Mouse (Mus musculus): ENCODE results near the gene Gm17617. TPM values are rescaled to one million over a fixed set of nuclear protein-coding genes. Genes with fewer than 3 reads are reported as not detected.

Gene Gm17617
- not detected in 2 replicates for polyA plus RNA-seq (2015; fragmentation: Nextera tagmentation; extraction: Ambion mirVana)

DNA sequence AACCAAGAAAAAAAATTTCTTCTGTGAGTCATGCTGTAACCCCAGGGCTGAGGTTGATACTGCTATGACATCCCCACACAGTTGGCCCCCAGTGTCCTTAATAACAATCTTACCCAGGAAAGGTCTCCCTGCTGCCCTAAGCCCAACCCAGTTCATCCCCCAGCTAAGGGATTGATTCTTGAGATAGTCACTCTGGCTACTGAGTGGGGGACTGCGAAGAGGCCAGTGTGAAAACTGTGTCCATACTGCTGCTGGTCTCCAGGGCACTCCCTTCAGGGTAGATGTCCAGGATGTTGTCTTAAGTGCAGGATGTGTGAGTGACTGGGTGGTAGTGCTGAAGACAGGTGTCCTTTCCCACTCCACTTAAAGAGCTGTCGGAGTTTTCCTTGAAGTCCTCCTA is at the start of gene Gm17617:
Gene Gm17617, minus strand, starts transcription at position 101 of the 400 bp plus-strand sequence.
- WGBS = 100% methylated on average over 2 of the region's 2 CpGs
- no peak within 1 kb of the TSS for H3K27ac ChIP-seq (ENCODE audit: low read length)
- H3K4me2 ChIP-seq (ENCODE audit: low read length) = no peak within 1 kb of the TSS
- H3K9me3 ChIP-seq (ENCODE audit: control insufficient read depth, low read length) = no peaks in the 10 kb centered on the region
- H3K36me3 ChIP-seq (ENCODE audit: control insufficient read depth, insufficient read depth) = peaks cover 8% of the 10 kb centered on the region
- ATAC-seq = no peak
- H3K4me3 ChIP-seq (replicated peaks; ENCODE audit: low read length) = no peak within 1 kb of the TSS
- H3K4me1 ChIP-seq (replicated peaks; ENCODE audit: control insufficient read depth, insufficient read depth, low read length) = no peaks in the 10 kb centered on the region
- H3K9ac ChIP-seq (replicated peaks; ENCODE audit: low read depth, low read length) = no peak within 1 kb of the TSS
- no peaks in the 10 kb centered on the region for H3K27me3 ChIP-seq (replicated peaks; ENCODE audit: control insufficient read depth, insufficient read depth, low read length)

DNA sequence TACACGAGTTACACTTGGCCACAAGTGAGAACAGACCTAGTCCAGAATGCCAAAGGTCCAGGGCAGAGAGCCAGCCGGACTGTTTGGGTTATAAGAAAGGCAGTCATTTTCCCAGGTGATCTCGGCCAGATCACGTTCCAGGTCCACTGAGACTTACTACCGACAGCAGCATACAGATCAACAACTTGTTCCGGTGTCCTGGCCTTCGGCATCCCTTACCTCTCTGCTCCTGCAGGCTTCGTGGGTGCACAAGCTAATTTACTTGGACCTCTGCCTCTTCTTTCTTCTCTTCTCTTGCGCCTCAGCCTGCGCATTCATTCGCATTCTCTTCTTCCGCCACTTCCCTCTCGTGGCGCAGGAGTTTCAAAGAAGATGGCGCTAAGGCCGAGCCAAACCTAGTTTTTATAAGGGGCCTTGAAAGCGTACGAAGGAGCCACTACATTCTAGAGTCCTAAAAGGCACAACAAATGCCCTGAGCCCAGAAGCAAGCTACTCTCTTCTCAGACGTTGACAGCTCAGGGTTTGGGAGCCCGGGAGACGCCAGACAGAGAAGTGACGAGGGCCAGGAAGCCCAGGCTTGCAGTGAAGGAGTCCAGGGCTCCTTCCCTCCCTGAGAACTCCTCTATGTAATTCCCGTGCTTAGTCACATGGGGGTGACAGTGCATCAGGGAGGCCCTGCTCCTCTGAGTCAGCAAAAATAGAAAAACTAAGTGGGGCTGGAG is 49.0 kb upstream of the Gm17617 start:
- peak overlapping the region; percentile 33; the same call in 1 of the 2 replicates for H3K9ac ChIP-seq (replicated peaks; ENCODE audit: low read depth, low read length)
- WGBS = 2% methylated on average over 23 of the region's 23 CpGs

DNA sequence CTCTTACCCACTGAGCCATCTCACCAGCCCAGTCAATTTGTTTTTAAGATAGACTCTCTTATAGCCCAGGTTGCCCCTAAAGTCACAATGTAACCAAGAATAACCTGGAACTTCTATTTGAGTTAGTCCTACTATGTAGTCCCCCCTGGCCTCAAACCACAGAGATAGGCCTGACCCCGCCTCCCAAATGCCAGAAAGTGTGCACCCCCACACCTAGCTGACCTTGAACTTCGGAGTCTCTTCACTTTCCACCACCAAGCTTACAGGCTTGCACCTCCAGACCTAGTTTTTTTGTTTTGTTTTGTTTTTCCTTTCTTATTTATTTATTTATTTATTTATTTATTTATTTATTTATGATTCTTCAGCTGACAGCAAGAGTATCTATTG is 48.4 kb upstream of the Gm17617 start:
- Histone ChIP-seq H3K4me3 (replicated peaks; ENCODE audit: low read length) (peak overlapping the region; percentile 21), H3K36me3 (ENCODE audit: control insufficient read depth, insufficient read depth) (no peaks in the 10 kb centered on the region), H3K4me2 (ENCODE audit: low read length) (peak overlapping the region; percentile 45), H3K9me3 (ENCODE audit: control insufficient read depth, low read length) (no peaks in the 10 kb centered on the region), H3K27ac (ENCODE audit: low read length) (no peak overlapping the region; the same call in 1 of the 2 replicates), H3K27me3 (replicated peaks; ENCODE audit: control insufficient read depth, insufficient read depth, low read length) (no peaks in the 10 kb centered on the region), H3K4me1 (replicated peaks; ENCODE audit: control insufficient read depth, insufficient read depth, low read length) (peaks cover 7% of the 10 kb centered on the region; the same call in 1 of the 2 replicates), H3K9ac (replicated peaks; ENCODE audit: low read depth, low read length) (no peak overlapping the region)
- no peak for ATAC-seq
- WGBS = 73% methylated on average over 2 of the region's 2 CpGs

More for the DNA sequence above, 49.0 kb upstream of the Gm17617 start:
- Histone ChIP-seq H3K4me3 (replicated peaks; ENCODE audit: low read length) (peak overlapping the region; percentile 21), H3K4me1 (replicated peaks; ENCODE audit: control insufficient read depth, insufficient read depth, low read length) (peaks cover 7% of the 10 kb centered on the region; the same call in 1 of the 2 replicates), H3K9me3 (ENCODE audit: control insufficient read depth, low read length) (no peaks in the 10 kb centered on the region), H3K27me3 (replicated peaks; ENCODE audit: control insufficient read depth, insufficient read depth, low read length) (no peaks in the 10 kb centered on the region), H3K36me3 (ENCODE audit: control insufficient read depth, insufficient read depth) (no peaks in the 10 kb centered on the region), H3K4me2 (ENCODE audit: low read length) (peak overlapping the region; percentile 45), H3K27ac (ENCODE audit: low read length) (peak overlapping the region; percentile 68)
- peak; percentile 65 for ATAC-seq

DNA sequence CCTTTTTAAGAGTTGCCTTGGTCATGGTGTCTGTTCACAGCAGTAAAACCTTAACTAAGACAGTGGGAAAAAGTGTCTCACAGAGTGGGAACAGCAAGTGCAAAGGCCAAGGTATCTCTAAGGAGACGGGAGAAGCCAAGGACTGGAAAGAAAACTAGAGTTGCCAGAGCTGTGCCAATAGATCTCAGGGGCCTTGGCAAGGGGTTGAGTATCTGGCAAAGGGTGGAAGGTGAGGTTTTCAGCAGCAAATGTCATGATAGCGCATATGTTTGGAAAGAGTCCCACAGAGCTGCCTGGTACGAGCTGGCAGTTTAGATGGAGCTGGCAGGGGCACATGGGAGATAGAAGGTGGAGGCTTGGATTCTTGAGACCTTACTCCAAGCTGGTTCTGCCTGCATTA is 46.2 kb upstream of the Gm17617 start:
- H3K9me3 ChIP-seq (ENCODE audit: control insufficient read depth, low read length) = no peaks in the 10 kb centered on the region
- no peak overlapping the region for H3K27ac ChIP-seq (ENCODE audit: low read length)
- 64% methylated on average over 3 of the region's 3 CpGs for WGBS
- no peak overlapping the region for H3K9ac ChIP-seq (replicated peaks; ENCODE audit: low read depth, low read length)
- H3K4me2 ChIP-seq (ENCODE audit: low read length) = no peak overlapping the region
- peaks cover 7% of the 10 kb centered on the region; the same call in 1 of the 2 replicates for H3K4me1 ChIP-seq (replicated peaks; ENCODE audit: control insufficient read depth, insufficient read depth, low read length)
- no peak overlapping the region for H3K4me3 ChIP-seq (replicated peaks; ENCODE audit: low read length)
- no peaks in the 10 kb centered on the region for H3K36me3 ChIP-seq (ENCODE audit: control insufficient read depth, insufficient read depth)
- no peak for ATAC-seq
- no peaks in the 10 kb centered on the region for H3K27me3 ChIP-seq (replicated peaks; ENCODE audit: control insufficient read depth, insufficient read depth, low read length)

DNA sequence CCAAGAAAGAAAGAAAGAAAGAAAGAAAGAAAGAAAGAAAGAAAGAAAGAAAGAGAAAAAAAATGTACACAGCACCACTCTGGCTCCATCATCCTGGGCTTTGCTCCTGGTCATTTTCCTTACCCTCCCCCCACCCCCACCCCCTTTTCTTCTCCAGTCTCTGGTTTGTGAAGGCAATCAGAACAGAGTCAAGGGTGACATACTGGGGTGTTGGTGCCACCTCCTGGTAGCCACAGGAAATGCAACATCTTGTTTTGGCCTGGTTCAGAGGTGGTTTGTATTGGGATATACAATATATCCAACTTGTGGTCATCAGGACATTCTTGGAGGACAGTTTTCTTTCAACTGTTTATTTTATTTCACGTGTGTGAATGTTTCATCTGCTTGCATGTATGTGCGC is 45.2 kb upstream of the Gm17617 start:
- Histone ChIP-seq H3K9ac (replicated peaks; ENCODE audit: low read depth, low read length) (no peak overlapping the region), H3K27ac (ENCODE audit: low read length) (no peak overlapping the region; the same call in 1 of the 2 replicates), H3K36me3 (ENCODE audit: control insufficient read depth, insufficient read depth) (no peaks in the 10 kb centered on the region), H3K9me3 (ENCODE audit: control insufficient read depth, low read length) (no peaks in the 10 kb centered on the region), H3K4me1 (replicated peaks; ENCODE audit: control insufficient read depth, insufficient read depth, low read length) (peaks cover 7% of the 10 kb centered on the region; the same call in 1 of the 2 replicates), H3K27me3 (replicated peaks; ENCODE audit: control insufficient read depth, insufficient read depth, low read length) (no peaks in the 10 kb centered on the region), H3K4me3 (replicated peaks; ENCODE audit: low read length) (no peak overlapping the region), H3K4me2 (ENCODE audit: low read length) (no peak overlapping the region)
- 34% methylated on average over 2 of the region's 2 CpGs for WGBS
- peak; percentile 39; the same call in 1 of the 2 replicates for ATAC-seq

DNA sequence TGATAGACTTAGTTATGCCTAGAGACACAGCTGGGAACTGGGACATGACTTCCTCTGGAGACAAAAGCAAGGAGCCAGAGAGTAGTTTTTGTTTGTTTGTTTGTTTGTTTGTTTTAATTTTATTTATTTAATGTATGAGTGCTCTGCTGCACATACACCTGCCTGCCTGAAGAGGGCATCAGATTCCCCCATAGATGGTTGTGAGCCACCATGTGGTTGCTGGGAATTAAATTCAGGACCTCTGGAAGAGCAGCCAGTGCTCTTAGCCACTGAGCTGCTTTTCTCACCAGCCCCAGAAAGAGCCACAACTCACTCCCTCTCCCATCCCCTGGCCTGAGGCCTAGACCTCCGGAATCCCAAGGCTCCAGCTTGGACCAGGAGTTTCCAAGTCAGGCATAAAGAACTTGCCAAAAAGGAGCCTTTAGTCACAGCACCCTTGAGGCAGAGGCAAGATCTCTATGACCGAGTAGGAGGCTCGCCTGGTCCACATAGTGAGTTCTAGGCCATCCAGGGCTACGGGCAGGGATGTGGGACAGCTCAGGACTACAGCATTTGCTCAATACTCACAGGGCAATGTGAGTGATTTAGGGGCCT is 44.7 kb upstream of the Gm17617 start:
- no peak overlapping the region for H3K9ac ChIP-seq (replicated peaks; ENCODE audit: low read depth, low read length)
- 64% methylated on average over 4 of the region's 4 CpGs for WGBS

DNA sequence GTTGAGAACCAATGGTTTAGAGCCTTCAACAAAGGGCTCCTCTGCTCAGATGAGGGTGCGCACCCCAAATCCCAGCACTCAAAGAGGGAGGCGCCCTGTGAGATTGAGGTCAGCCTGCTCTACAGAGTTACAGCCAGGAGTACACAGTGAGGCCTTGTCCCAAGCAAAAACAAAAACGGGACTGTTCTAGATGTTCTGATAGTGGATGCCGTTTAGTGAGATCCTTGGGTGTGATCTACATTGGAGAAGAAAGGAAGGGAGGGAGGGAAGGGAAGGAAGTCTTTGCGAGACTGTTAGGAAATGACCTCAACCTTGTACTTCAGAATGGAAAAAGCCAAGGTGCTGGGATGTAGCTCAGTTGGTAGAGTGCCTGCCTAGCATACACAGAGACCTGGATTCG is 42.9 kb upstream of the Gm17617 start:
- H3K9me3 ChIP-seq (ENCODE audit: control insufficient read depth, low read length) = no peaks in the 10 kb centered on the region
- no peak overlapping the region for H3K27ac ChIP-seq (ENCODE audit: low read length)
- H3K4me2 ChIP-seq (ENCODE audit: low read length) = no peak overlapping the region
- no peak for ATAC-seq
- 92% methylated on average over 6 of the region's 6 CpGs for WGBS
- no peak overlapping the region for H3K9ac ChIP-seq (replicated peaks; ENCODE audit: low read depth, low read length)
- H3K4me1 ChIP-seq (replicated peaks; ENCODE audit: control insufficient read depth, insufficient read depth, low read length) = peaks cover 15% of the 10 kb centered on the region
- no peaks in the 10 kb centered on the region for H3K27me3 ChIP-seq (replicated peaks; ENCODE audit: control insufficient read depth, insufficient read depth, low read length)
- no peaks in the 10 kb centered on the region for H3K36me3 ChIP-seq (ENCODE audit: control insufficient read depth, insufficient read depth)
- no peak overlapping the region for H3K4me3 ChIP-seq (replicated peaks; ENCODE audit: low read length)

More for the DNA sequence above, 44.7 kb upstream of the Gm17617 start:
- H3K27me3 ChIP-seq (replicated peaks; ENCODE audit: control insufficient read depth, insufficient read depth, low read length) = no peaks in the 10 kb centered on the region
- ATAC-seq = peak; percentile 19; the same call in 1 of the 2 replicates
- H3K9me3 ChIP-seq (ENCODE audit: control insufficient read depth, low read length) = no peaks in the 10 kb centered on the region
- H3K27ac ChIP-seq (ENCODE audit: low read length) = peak overlapping the region; percentile 46; the same call in 1 of the 2 replicates
- H3K4me2 ChIP-seq (ENCODE audit: low read length) = no peak overlapping the region
- no peak overlapping the region for H3K4me3 ChIP-seq (replicated peaks; ENCODE audit: low read length)
- peaks cover 7% of the 10 kb centered on the region; the same call in 1 of the 2 replicates for H3K4me1 ChIP-seq (replicated peaks; ENCODE audit: control insufficient read depth, insufficient read depth, low read length)
- H3K36me3 ChIP-seq (ENCODE audit: control insufficient read depth, insufficient read depth) = no peaks in the 10 kb centered on the region

DNA sequence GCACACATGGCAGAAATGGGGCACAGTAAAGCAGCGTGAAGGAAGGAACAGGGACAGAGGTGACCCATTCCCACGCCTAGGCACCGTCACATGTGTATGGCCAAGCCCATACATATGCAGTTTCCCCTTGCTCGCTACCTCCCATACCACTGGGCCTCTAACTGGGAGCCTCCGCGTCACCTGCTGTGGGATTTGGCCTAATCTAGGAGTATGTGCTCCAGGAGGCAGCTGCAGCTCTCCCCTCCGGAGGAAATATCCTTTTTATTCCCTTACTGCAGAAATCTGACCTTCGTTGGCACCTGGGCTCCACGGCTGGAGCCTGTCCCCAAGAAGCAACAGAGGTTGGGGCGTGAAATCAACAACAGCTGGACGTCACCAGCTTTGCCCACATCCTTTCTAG is 41.0 kb upstream of the Gm17617 start:
- Histone ChIP-seq H3K36me3 (ENCODE audit: control insufficient read depth, insufficient read depth) (no peaks in the 10 kb centered on the region), H3K4me3 (replicated peaks; ENCODE audit: low read length) (no peak overlapping the region), H3K4me2 (ENCODE audit: low read length) (no peak overlapping the region), H3K9ac (replicated peaks; ENCODE audit: low read depth, low read length) (no peak overlapping the region), H3K9me3 (ENCODE audit: control insufficient read depth, low read length) (no peaks in the 10 kb centered on the region), H3K27ac (ENCODE audit: low read length) (no peak overlapping the region), H3K27me3 (replicated peaks; ENCODE audit: control insufficient read depth, insufficient read depth, low read length) (no peaks in the 10 kb centered on the region), H3K4me1 (replicated peaks; ENCODE audit: control insufficient read depth, insufficient read depth, low read length) (peaks cover 19% of the 10 kb centered on the region)
- ATAC-seq = no peak
- WGBS = 75% methylated on average over 11 of the region's 11 CpGs

DNA sequence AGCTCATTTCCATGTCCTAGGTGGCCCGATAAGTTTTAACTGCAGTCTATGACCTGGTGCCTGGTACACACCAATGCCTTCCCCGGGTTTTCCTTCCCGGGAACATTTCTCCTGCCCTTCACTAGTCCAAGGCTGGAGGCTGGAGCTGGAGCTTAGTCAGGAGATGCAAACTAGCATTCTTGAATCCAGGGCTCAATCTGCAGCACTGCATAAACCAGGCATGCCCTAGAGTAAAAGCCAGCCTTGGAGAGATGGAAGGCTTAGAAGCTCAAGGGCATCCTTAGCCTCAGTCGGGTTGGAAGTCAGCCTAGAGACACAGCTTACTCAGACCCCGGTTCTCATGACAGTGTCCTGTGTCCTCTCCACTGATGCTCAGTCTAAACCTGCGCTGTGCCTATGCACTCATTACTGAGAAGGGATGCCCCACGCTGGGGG is 39.0 kb upstream of the Gm17617 start:
- Histone ChIP-seq H3K36me3 (ENCODE audit: control insufficient read depth, insufficient read depth) (no peaks in the 10 kb centered on the region), H3K9ac (replicated peaks; ENCODE audit: low read depth, low read length) (no peak overlapping the region), H3K4me1 (replicated peaks; ENCODE audit: control insufficient read depth, insufficient read depth, low read length) (peaks cover 24% of the 10 kb centered on the region), H3K4me2 (ENCODE audit: low read length) (no peak overlapping the region), H3K27ac (ENCODE audit: low read length) (peak overlapping the region; percentile 10; the same call in 1 of the 2 replicates), H3K4me3 (replicated peaks; ENCODE audit: low read length) (no peak overlapping the region), H3K27me3 (replicated peaks; ENCODE audit: control insufficient read depth, insufficient read depth, low read length) (no peaks in the 10 kb centered on the region), H3K9me3 (ENCODE audit: control insufficient read depth, low read length) (no peaks in the 10 kb centered on the region)
- WGBS = 43% methylated on average over 7 of the region's 7 CpGs
- ATAC-seq = no peak

Measured in forebrain, embryonic 16.5 days (tissue).